Mouse (Mus musculus): ENCODE measurements at regions not wholly inside any gene's neighbourhood (a gene's known extent, or its start where the extent isn't known, plus 50 kb on each side); places are given as distances from the start of the nearest gene placed in this dataset.

GRCm38 (mm10) chr4:55603821-55604435 lies 71.7 kb upstream of the Klf4 start:
- Histone ChIP-seq H3K36me3 (no peaks in the 10 kb centered on the region), H3K9me3 (no peaks in the 10 kb centered on the region), H3K9ac (replicated peaks) (no peak overlapping the region), H3K4me2 (replicated peaks) (no peak overlapping the region), H3K27ac (replicated peaks) (no peak overlapping the region), H3K4me3 (no peak overlapping the region), H3K27me3 (no peaks in the 10 kb centered on the region), H3K4me1 (peaks cover 5% of the 10 kb centered on the region)
- 49% methylated on average over 4 of the region's 4 CpGs for WGBS
- 0 out of 2 replicates have a peak, but pooled peaks have one; percentile 26 for ATAC-seq (replicated peaks)

- Histone ChIP-seq H3K27me3 (no peaks in the 10 kb centered on the region), H3K9me3 (no peaks in the 10 kb centered on the region), H3K4me2 (replicated peaks) (no peak overlapping the region), H3K4me1 (no peaks in the 10 kb centered on the region), H3K4me3 (no peak overlapping the region), H3K27ac (replicated peaks) (no peak overlapping the region), H3K36me3 (no peaks in the 10 kb centered on the region), H3K9ac (replicated peaks) (no peak overlapping the region)
- 91% methylated on average over 7 of the region's 7 CpGs for WGBS
- no peak for ATAC-seq (replicated peaks)
Observed at GRCm38 (mm10) chr4:55595203-55595602, 62.9 kb upstream of the Klf4 start.

- WGBS, result 88% methylated on average over 6 of the region's 6 CpGs
- H3K27me3 ChIP-seq, result no peaks in the 10 kb centered on the region
- ATAC-seq (replicated peaks), result no peak
- H3K4me1 ChIP-seq, result no peaks in the 10 kb centered on the region
- no peaks in the 10 kb centered on the region for H3K36me3 ChIP-seq
- H3K27ac ChIP-seq (replicated peaks), result no peak overlapping the region
- H3K9ac ChIP-seq (replicated peaks), result no peak overlapping the region
- H3K4me2 ChIP-seq (replicated peaks), result no peak overlapping the region
- H3K4me3 ChIP-seq, result no peak overlapping the region
- no peaks in the 10 kb centered on the region for H3K9me3 ChIP-seq
Observed at GRCm38 (mm10) chr4:55594699-55595098, 62.4 kb upstream of the Klf4 start.

- no peak overlapping the region for H3K4me2 ChIP-seq (replicated peaks)
- no peaks in the 10 kb centered on the region for H3K36me3 ChIP-seq
- no peak for ATAC-seq (replicated peaks)
- WGBS, result 18% methylated on average over 3 of the region's 3 CpGs
- no peaks in the 10 kb centered on the region for H3K27me3 ChIP-seq
- no peak overlapping the region for H3K27ac ChIP-seq (replicated peaks)
- H3K9ac ChIP-seq (replicated peaks), result no peak overlapping the region
- no peak overlapping the region for H3K4me3 ChIP-seq
- H3K9me3 ChIP-seq, result no peaks in the 10 kb centered on the region
- H3K4me1 ChIP-seq, result no peaks in the 10 kb centered on the region
Observed at GRCm38 (mm10) chr4:55593132-55593531, 60.9 kb upstream of the Klf4 start.

- no peaks in the 10 kb centered on the region for H3K9me3 ChIP-seq
- WGBS, result 88% methylated on average over 3 of the region's 3 CpGs
Observed at GRCm38 (mm10) chr4:55586212-55586611, 53.9 kb upstream of the Klf4 start.

GRCm38 (mm10) chr4:55583589-55583988 lies 51.3 kb upstream of the Klf4 start:
- WGBS, result 64% methylated on average over 8 of the region's 8 CpGs
- no peaks in the 10 kb centered on the region for H3K36me3 ChIP-seq
- ATAC-seq (replicated peaks), result no peak
- no peak overlapping the region for H3K4me2 ChIP-seq (replicated peaks)
- no peak overlapping the region for H3K27ac ChIP-seq (replicated peaks)
- no peaks in the 10 kb centered on the region for H3K9me3 ChIP-seq
- H3K4me3 ChIP-seq, result no peak overlapping the region
- no peak overlapping the region for H3K9ac ChIP-seq (replicated peaks)
- no peaks in the 10 kb centered on the region for H3K4me1 ChIP-seq
- no peaks in the 10 kb centered on the region for H3K27me3 ChIP-seq

More at GRCm38 (mm10) chr4:55586212-55586611, 53.9 kb upstream of the Klf4 start:
- H3K27me3 ChIP-seq, result no peaks in the 10 kb centered on the region
- H3K9ac ChIP-seq (replicated peaks), result no peak overlapping the region
- no peaks in the 10 kb centered on the region for H3K36me3 ChIP-seq
- H3K27ac ChIP-seq (replicated peaks), result no peak overlapping the region
- no peak overlapping the region for H3K4me2 ChIP-seq (replicated peaks)
- H3K4me1 ChIP-seq, result no peaks in the 10 kb centered on the region
- H3K4me3 ChIP-seq, result no peak overlapping the region
- ATAC-seq (replicated peaks), result no peak
